Mouse (Mus musculus) midbrain, embryonic 16.5 days (tissue): ENCODE results near the gene Asic4. TPM values are rescaled to one million over a fixed set of nuclear protein-coding genes. Genes with fewer than 3 reads are reported as not detected.

Experiments
- ATAC-seq: fragments of 200-750 bp; cut with Nextera tagmentation; 2 replicates; pipeline ENCODE4 v1.8.0; 2017; ENCODE audit warnings: moderate TSS enrichment
- H3K27ac ChIP-seq: fragments of 300-500 bp; sonication (generic); 2 replicates; pipeline ENCODE4 v1.5.1; 2014; ENCODE audit warnings: mild to moderate bottlenecking, low read length, mixed read lengths
- H3K27me3 ChIP-seq: fragments of 300-500 bp; sonication (generic); 2 replicates; pipeline ENCODE4 v1.6.1; 2014; ENCODE audit warnings: low read depth, low read length, mixed read lengths; ENCODE audit not compliant: control insufficient read depth, insufficient read depth
- H3K36me3 ChIP-seq: fragments of 300-500 bp; sonication (generic); 2 replicates; pipeline ENCODE4 v1.6.1; 2014; ENCODE audit warnings: mild to moderate bottlenecking, low read length, moderate library complexity, mixed read lengths; ENCODE audit not compliant: control insufficient read depth, insufficient read depth
- H3K4me1 ChIP-seq: fragments of 300-500 bp; sonication (generic); 2 replicates; pipeline ENCODE4 v1.6.1; 2014; ENCODE audit warnings: mild to moderate bottlenecking, low read length, mixed read lengths; ENCODE audit not compliant: control insufficient read depth, insufficient read depth
- H3K4me2 ChIP-seq: fragments of 300-500 bp; sonication (generic); 2 replicates; pipeline ENCODE4 v1.6.1; 2014; ENCODE audit warnings: mild to moderate bottlenecking, low read length, mixed read lengths
- H3K4me3 ChIP-seq: fragments of 300-500 bp; sonication (generic); 2 replicates; pipeline ENCODE4 v1.5.1; 2014; ENCODE audit warnings: low read depth, mild to moderate bottlenecking, low read length, moderate library complexity, mixed read lengths
- H3K9ac ChIP-seq: fragments of 300-500 bp; sonication (generic); 2 replicates; pipeline ENCODE4 v1.6.1; 2014; ENCODE audit warnings: low read depth, low read length, mixed read lengths
- H3K9me3 ChIP-seq: fragments of 300-500 bp; sonication (generic); replicated peaks from 2 replicates; pipeline ENCODE4 v1.6.1; 2014; ENCODE audit warnings: mild to moderate bottlenecking, low read length, mixed read lengths; ENCODE audit not compliant: control insufficient read depth, poor library complexity, severe bottlenecking
- WGBS: fragments of 180-500 bp; shearing (Covaris S2); extraction: QIAGEN DNeasy Blood & Tissue Kit; methylation state at CpG from one replicate; pipeline ENCODE4 v1.1.7; 2014; 5-methylcytosine and 5-hydroxymethylcytosine counted together
- polyA plus RNA-seq: library from polyadenylated mRNA; unstranded; fragments of >200 nt; fragmentation: Nextera tagmentation; extraction: Ambion mirVana; gene quantifications from 2 replicates; pipeline ENCODE4 v1.2.1, GENCODE M21; 2015

The Asic4 gene
- polyA plus RNA-seq, 1 experiment from 2014 or later, result 54.8 TPM

DNA sequence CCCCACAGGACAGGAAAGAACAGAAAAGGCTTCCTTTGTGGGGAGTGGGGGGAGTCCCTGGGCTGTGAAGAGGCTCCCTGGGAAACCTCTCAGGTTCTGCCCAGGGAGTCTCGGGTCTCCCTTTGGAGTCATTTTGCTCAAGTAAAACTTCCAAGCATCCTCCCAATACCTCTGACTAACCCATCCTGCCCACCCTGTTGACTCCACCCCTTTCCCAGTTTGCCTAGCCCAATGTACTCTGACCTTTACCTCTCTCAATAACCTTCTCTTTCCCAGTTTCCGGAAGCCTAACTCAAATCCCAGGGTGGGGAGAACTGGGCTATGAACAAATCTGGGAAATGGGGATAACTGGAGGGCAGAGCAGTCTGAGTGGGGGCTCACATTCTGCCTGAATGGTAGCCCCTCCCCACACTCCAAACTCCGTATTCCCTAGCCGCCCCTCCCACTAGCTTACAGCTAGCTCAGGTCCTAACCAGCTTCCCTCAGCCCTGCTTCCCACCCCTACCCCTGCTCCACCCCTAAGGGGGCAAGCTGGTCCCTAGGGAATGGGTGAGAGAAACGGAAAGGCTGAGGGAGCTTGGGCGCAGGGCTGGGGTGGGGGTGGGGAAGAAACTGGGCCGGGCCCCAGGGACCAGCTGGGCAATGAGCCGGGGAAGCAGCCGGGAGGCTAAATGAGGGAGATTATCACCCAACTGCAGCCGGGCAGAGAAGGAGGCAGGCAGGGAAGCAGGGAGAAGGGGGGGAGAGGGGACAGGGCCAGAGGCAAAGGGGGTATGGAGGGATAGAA is 2.8 kb upstream of the Asic4 start:
- Histone ChIP-seq H3K36me3 (no peaks in the 10 kb centered on the region), H3K9me3 (no peaks in the 10 kb centered on the region), H3K4me2 (peak overlapping the region; percentile 77), H3K27me3 (no peaks in the 10 kb centered on the region; the same call in 1 of the 2 replicates), H3K9ac (peak overlapping the region; percentile 39; the same call in 1 of the 2 replicates), H3K4me3 (no peak overlapping the region), H3K4me1 (peaks cover 75% of the 10 kb centered on the region), H3K27ac (peak overlapping the region; percentile 81)
- 4% methylated on average over 10 of the region's 10 CpGs for WGBS
- ATAC-seq, result no peak

DNA sequence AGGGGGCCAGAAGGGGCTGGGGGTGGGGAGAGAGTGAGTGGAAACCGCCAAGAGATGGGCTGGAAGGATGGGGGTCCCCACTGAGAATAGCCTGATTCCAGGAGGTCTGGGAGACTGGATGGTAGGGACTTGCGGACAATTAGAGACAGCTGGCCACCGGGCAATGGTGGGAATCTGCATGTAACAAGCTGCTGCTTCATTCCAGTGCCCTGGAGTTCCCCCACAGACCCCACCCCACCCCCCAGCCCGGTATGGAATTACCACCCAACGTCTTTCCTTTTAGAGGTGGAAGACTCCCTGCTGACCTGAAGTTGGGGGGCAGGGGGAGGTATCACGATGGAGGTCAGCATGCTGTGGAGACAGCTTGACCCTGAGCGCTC is 2.2 kb upstream of the Asic4 start:
- H3K4me1 ChIP-seq, result peaks cover 69% of the 10 kb centered on the region
- 2% methylated on average over 7 of the region's 7 CpGs for WGBS
- no peaks in the 10 kb centered on the region; the same call in 1 of the 2 replicates for H3K27me3 ChIP-seq
- H3K4me3 ChIP-seq, result 0 out of 2 replicates have a peak overlapping the region, but pooled peaks have one; percentile 11
- no peak for ATAC-seq
- peak overlapping the region; percentile 77 for H3K4me2 ChIP-seq
- H3K9ac ChIP-seq, result peak overlapping the region; percentile 39
- no peaks in the 10 kb centered on the region for H3K36me3 ChIP-seq
- peak overlapping the region; percentile 81 for H3K27ac ChIP-seq
- no peaks in the 10 kb centered on the region for H3K9me3 ChIP-seq

DNA sequence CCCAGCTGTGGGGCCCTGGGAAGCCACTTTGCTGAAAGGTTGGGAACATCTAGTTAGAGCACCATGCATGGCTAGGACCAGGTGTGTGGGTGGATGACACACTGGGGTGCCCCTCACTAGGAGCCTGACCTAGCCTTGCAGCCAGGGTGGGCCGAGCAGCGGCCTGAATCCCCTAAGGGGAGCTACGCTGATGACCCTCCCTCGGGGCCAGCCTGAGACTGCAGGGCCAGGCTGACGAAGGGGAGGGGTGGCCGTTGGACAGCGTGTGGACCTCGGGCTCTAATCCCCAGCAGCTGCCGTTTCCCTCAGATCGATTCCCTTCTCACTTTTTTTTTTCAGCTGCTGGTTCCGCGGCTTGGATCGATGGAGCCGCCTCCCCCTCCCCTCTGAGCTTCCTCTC is 1.3 kb upstream of the Asic4 start:
- Histone ChIP-seq H3K9ac (peak overlapping the region; percentile 61), H3K36me3 (no peaks in the 10 kb centered on the region), H3K4me3 (peak overlapping the region; percentile 43), H3K9me3 (no peaks in the 10 kb centered on the region), H3K27me3 (no peaks in the 10 kb centered on the region; the same call in 1 of the 2 replicates), H3K4me2 (peak overlapping the region; percentile 77), H3K4me1 (peaks cover 60% of the 10 kb centered on the region), H3K27ac (peak overlapping the region; percentile 81)
- no peak for ATAC-seq
- 2% methylated on average over 13 of the region's 14 CpGs for whole genome bisulfite sequencing

DNA sequence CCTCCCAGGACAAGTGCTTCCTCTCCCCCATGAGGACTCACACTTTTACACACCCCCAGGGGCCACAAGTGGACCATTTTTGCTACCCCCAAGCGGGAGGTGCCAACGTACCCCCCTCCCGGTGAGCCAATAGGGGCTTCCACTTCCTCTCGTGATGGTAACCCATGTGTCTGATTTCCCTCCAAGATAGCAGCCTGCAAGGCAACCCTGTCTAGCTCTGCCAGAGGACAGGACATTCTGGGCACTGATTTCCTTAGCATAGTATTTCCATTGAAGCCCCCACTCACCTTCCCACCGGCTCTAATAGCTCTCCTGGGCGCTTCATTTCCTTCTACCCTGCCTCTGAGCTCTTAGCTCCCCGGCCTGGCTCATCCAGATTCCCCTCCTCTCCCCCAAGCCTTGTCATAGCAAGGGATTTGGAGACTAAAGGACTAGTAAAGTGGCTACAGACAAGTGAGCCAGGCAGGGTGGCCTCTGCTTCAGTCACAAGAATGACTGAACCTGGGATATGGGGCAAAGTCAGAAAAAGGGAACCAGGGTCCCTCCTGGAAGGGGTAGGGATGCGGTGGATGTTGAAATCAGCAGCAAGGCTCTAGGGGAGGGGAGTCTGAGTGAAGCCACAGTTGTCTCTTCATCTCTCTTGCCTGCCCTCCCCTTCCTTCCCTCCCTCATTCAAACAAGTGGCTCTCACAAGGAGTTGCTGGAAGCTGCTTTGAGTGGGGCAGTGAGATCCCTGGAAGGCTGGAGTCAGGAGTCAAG is 680 bp upstream of the Asic4 start:
- Histone ChIP-seq H3K27ac (peak overlapping the region; percentile 85), H3K36me3 (no peaks in the 10 kb centered on the region), H3K27me3 (no peaks in the 10 kb centered on the region; the same call in 1 of the 2 replicates), H3K4me1 (peaks cover 54% of the 10 kb centered on the region), H3K9me3 (no peaks in the 10 kb centered on the region), H3K4me3 (peak overlapping the region; percentile 43), H3K4me2 (peak overlapping the region; percentile 77), H3K9ac (peak overlapping the region; percentile 61)
- 5% methylated on average over 8 of the region's 8 CpGs for whole genome bisulfite sequencing
- no peak for ATAC-seq

DNA sequence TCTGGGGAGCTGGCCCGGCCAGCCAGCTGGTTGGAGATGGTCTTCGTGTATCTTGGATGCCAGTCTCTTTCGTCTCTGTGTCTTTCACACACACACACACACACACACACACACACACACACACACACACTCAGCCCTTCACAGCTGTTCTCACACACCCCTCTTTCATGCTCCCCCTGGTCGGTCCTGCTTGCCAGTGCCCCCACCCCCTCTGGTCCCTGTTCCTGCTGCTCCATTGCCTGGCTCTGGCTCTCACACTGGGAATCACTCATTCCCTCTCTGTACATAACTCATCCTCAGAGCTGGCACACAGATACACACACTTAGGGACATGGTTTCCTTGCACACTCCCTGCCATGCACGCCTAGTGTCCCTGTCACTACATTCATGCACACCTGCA is 1.7 kb downstream of the Asic4 start:
- peak overlapping the region; percentile 43 for H3K4me3 ChIP-seq
- peak overlapping the region; percentile 79 for H3K9ac ChIP-seq
- H3K27me3 ChIP-seq, result no peaks in the 10 kb centered on the region; the same call in 1 of the 2 replicates
- H3K4me1 ChIP-seq, result peaks cover 43% of the 10 kb centered on the region
- no peaks in the 10 kb centered on the region for H3K9me3 ChIP-seq
- 50% methylated on average over 5 of the region's 5 CpGs for WGBS
- ATAC-seq, result no peak
- peak overlapping the region; percentile 85 for H3K27ac ChIP-seq
- no peaks in the 10 kb centered on the region for H3K36me3 ChIP-seq
- H3K4me2 ChIP-seq, result peak overlapping the region; percentile 77

DNA sequence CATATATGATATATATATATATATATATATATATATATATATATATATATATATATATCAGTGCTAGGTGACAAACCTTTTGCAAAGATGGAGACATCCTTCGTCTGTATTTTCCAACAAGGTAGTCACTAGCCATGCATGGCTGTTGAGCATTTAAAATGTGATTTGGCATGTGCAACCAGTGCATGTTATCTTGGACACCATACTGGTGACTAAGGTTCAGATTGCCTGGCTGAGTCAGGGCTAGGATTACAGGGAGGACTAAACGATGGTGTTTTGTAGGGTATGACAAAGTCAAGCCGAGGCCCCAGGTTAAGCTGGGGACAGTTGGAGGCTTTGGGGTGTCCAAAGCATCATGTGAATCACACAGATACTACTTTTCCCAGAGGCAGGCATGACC is 5.2 kb downstream of the Asic4 start:
- H3K36me3 ChIP-seq, result no peaks in the 10 kb centered on the region
- no peak overlapping the region for H3K4me3 ChIP-seq
- H3K27me3 ChIP-seq, result no peaks in the 10 kb centered on the region
- H3K4me2 ChIP-seq, result peak overlapping the region; percentile 13
- WGBS, result 67% methylated on average over 3 of the region's 3 CpGs
- peaks cover 33% of the 10 kb centered on the region for H3K4me1 ChIP-seq
- H3K9me3 ChIP-seq, result no peaks in the 10 kb centered on the region
- no peak for ATAC-seq
- peak overlapping the region; percentile 55 for H3K27ac ChIP-seq
- H3K9ac ChIP-seq, result no peak overlapping the region

DNA sequence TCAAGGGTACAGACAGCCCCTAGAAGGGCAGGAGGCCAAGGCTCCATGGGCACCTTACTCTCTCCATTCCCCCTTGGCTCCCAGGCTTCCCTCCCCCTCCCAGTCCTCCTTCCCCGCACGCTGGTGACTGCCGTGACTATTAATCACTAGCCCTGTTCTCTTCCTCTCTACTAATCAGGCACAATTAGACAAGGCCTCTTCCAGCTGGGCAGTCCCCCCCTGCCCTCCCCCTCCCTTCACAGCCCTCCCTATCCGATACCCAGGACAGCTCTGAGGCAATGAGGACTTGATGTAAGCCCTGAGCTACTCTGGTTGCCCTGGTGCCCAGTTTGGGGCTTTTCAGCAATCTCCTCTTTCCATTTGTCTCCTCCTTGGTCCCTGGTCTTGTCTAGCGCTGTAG is 5.7 kb downstream of the Asic4 start:
- no peak for ATAC-seq
- no peak overlapping the region for H3K4me3 ChIP-seq
- no peaks in the 10 kb centered on the region for H3K27me3 ChIP-seq
- no peaks in the 10 kb centered on the region for H3K36me3 ChIP-seq
- peak overlapping the region; percentile 13 for H3K4me2 ChIP-seq
- no peaks in the 10 kb centered on the region for H3K9me3 ChIP-seq
- H3K9ac ChIP-seq, result 0 out of 2 replicates have a peak overlapping the region, but pooled peaks have one; percentile 11
- H3K4me1 ChIP-seq, result peaks cover 28% of the 10 kb centered on the region
- peak overlapping the region; percentile 55 for H3K27ac ChIP-seq
- 12% methylated on average over 5 of the region's 5 CpGs for WGBS

DNA sequence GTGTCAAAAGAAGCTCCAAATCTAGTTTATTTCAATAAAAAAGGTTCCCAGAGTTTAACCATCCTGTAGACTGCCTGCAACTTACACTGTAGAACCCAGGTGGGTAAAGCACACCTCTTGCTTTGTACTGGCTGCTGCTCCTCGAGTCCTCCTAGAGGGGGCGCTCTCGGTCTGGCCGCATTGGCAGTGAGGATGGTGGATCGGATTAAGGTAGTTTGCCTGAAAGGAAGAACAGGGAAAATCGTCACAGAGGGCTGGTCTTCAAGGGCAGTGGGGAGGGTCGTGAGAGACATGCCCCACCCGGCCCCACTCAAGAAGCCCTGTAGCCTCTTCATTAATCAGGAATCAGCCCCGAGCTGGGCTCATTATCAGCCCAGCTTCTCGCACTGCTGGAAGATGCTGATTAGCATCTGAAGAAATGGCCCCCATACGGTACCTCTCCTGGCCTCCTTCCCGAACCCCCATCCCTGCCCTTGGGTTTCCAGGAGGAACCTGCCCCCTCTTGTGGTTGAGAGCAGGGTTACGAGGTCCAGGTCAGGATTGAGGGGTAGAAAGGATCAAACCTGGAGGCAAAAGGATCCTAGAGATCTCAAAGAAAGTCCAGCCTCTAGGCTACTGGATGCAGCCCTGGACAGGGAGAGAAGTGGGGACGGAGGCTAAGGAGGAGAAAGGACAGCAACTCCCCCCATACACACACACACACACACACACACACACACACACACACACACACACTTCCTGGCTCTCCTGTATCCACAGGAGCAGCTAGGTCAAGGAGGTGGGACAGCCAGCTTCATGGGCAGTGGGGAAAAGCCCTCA is 6.7 kb downstream of the Asic4 start:
- Histone ChIP-seq H3K36me3 (no peaks in the 10 kb centered on the region), H3K27me3 (no peaks in the 10 kb centered on the region), H3K9ac (no peak overlapping the region), H3K4me1 (peaks cover 28% of the 10 kb centered on the region), H3K27ac (peak overlapping the region; percentile 78), H3K9me3 (no peaks in the 10 kb centered on the region), H3K4me3 (no peak overlapping the region), H3K4me2 (peak overlapping the region; percentile 13; the same call in 1 of the 2 replicates)
- 11% methylated on average over 14 of the region's 14 CpGs for WGBS
- ATAC-seq, result no peak
